Mouse (Mus musculus) neural tube, embryonic 12.5 days (tissue): Measurements from ENCODE around the gene Hist1h2ae. TPM values are rescaled to one million over a fixed set of nuclear protein-coding genes. Genes with fewer than 3 reads are reported as not detected.
A peak's percentile ranks its signal among the peaks of the same experiment; 100 is the strongest.
"Not testable (repeated sequence)": the region's sequence is repeated elsewhere in the genome, so short reads cannot be mapped to it uniquely, and the experiment has no call there.

Experiments
- ATAC-seq: fragments of 200-750 bp; cut with Nextera tagmentation; 2 replicates; pipeline ENCODE4 v1.8.0; 2017; ENCODE audit warnings: low read depth, mild to moderate bottlenecking, moderate TSS enrichment, moderate library complexity; ENCODE audit not compliant: low FRiP score
- H3K27ac ChIP-seq: fragments of 300-500 bp; sonication (generic); 2 replicates; pipeline ENCODE4 v1.5.1; 2016
- H3K27me3 ChIP-seq: fragments of 300-500 bp; sonication (generic); replicated peaks from 2 replicates; pipeline ENCODE4 v1.6.1; 2016; ENCODE audit warnings: mild to moderate bottlenecking
- H3K36me3 ChIP-seq: fragments of 300-500 bp; sonication (generic); 2 replicates; pipeline ENCODE4 v1.6.1; 2016; ENCODE audit warnings: mild to moderate bottlenecking
- H3K4me1 ChIP-seq: fragments of 300-500 bp; sonication (generic); 2 replicates; pipeline ENCODE4 v1.6.1; 2016
- H3K4me2 ChIP-seq: fragments of 300-500 bp; sonication (generic); replicated peaks from 2 replicates; pipeline ENCODE4 v1.6.1; 2016; ENCODE audit warnings: mild to moderate bottlenecking
- H3K4me3 ChIP-seq: fragments of 300-500 bp; sonication (generic); 2 replicates; pipeline ENCODE4 v1.5.1; 2016
- H3K9ac ChIP-seq: fragments of 300-500 bp; sonication (generic); 2 replicates; pipeline ENCODE4 v1.6.1; 2016; ENCODE audit warnings: mild to moderate bottlenecking
- H3K9me3 ChIP-seq: fragments of 300-500 bp; sonication (generic); 2 replicates; pipeline ENCODE4 v1.6.1; 2016; ENCODE audit warnings: mild to moderate bottlenecking
- WGBS: fragments of 180-500 bp; shearing (Covaris S2); methylation state at CpG from one replicate; pipeline ENCODE4 v1.1.7; 2016; 5-methylcytosine and 5-hydroxymethylcytosine counted together
- polyA plus RNA-seq: library from polyadenylated mRNA; unstranded; fragments of >200 nt; fragmentation: Nextera tagmentation; extraction: Ambion mirVana; gene quantifications from 2 replicates; pipeline ENCODE4 v1.2.1, GENCODE M21; 2016

The Hist1h2ae gene
- polyA plus RNA-seq, 1 experiment from 2014 or later = 52.5 TPM

DNA sequence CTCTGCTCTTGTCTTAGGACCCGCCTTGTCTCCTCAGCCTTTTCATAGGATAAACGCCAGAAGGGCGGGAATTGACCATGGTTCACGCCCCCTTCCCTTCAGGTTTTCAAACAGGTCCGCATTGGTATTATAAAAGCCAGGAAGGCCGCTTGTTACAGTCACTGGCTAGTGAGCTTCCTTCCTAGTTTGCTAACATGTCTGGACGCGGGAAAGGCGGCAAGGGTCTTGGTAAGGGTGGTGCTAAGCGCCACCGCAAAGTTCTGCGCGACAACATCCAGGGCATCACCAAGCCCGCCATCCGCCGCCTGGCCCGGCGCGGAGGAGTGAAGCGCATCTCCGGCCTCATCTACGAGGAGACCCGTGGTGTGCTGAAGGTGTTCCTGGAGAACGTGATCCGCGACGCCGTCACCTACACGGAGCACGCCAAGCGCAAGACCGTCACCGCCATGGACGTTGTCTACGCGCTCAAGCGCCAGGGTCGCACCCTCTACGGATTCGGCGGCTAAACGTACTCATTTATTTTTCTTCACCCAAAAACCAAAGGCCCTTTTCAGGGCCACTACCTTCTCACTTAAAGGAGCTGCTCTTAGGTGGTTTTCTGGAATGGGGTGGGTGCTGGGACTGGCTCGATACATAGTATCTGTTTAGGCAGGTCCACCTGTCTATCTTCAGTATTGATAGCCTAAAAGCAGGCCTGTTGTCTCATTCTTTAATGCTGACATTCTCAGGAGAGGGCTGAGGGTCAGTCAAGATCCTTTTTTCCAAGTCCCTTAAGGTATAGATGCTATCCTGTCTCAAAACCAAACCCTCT lies 10.6 kb upstream of the Hist1h2ae start, which contains the start of gene Hist1h4d:
TSS of gene Hist1h4d (plus strand) at position 191 of the 811 bp plus-strand sequence.
- Histone ChIP-seq H3K9me3 (no peaks in the 10 kb centered on the region), H3K27ac (peak within 1 kb of the TSS; percentile 27), H3K9ac (peak within 1 kb of the TSS; percentile 56), H3K36me3 (no peaks in the 10 kb centered on the region), H3K4me3 (peak within 1 kb of the TSS; percentile 34), H3K4me2 (peak within 1 kb of the TSS; percentile 65), H3K4me1 (peaks cover 30% of the 10 kb centered on the region), H3K27me3 (no peaks in the 10 kb centered on the region)
- under 1% methylated on average over 43 of the region's 43 CpGs for WGBS
- peak; percentile 86 for ATAC-seq

DNA sequence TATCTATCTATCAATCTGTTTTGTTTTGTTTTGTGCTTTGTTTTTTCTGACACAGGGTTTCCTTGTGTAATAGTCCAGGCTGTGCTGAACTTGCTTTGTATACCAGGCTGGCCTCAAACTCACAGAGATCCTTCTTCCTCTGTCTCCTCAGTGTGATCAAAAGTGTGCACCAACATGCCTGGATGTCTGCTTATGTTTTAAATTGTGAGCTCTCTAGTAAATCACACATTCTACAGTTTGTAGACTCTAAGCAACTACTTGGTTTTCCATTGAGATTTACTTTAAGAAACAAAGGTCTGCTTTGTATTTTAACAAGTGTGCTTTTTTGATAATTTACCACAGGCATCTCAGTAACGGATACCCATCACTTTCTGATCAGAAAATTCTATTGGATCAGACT lies 6.8 kb upstream of the Hist1h2ae start:
- H3K27me3 ChIP-seq = no peaks in the 10 kb centered on the region
- no peak overlapping the region for H3K9ac ChIP-seq
- no peak overlapping the region for H3K4me3 ChIP-seq
- peaks cover 26% of the 10 kb centered on the region for H3K4me1 ChIP-seq
- ATAC-seq = no peak
- no peaks in the 10 kb centered on the region for H3K36me3 ChIP-seq
- H3K27ac ChIP-seq = no peak overlapping the region
- H3K9me3 ChIP-seq = no peaks in the 10 kb centered on the region
- 88% methylated on average over 1 of the region's 1 CpGs for WGBS
- no peak overlapping the region; the same call in 1 of the 2 replicates for H3K4me2 ChIP-seq

DNA sequence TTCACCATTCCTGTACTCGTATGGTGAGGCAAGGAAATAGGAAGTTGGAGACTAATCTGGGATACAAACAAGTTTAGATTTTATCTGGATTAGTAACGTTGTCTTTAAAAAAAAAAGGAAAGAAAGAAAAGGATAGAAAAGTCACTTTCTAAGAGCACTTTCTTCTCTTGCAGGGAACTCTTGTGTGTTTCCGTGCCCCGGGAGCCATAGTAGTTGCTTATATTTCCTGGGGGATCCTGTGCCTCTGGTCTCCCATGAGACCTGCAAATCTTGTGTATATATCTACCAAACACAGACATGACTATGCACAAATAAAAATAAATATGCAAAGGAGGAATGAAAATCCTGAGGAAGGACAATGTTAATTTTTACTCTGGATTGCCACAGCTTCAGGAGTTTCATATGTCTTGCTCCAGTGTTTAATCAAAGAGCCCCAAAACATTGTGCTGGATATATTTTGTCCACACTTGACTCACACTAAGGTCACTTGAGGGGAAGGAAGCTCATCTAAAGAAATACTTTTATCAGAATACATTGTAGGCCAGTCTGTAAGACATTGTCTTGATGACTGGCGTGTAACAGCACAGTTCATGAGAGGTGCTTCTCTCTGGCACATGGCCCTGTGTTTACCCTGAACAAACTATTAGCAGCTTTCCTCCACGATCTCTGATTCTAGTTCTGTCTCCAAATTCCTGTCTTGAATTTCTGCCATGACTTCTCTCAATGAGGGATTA lies 6.1 kb upstream of the Hist1h2ae start:
- H3K27ac ChIP-seq = no peak overlapping the region
- H3K9ac ChIP-seq = no peak overlapping the region
- WGBS = 57% methylated on average over 6 of the region's 6 CpGs
- H3K4me2 ChIP-seq = peak overlapping the region; percentile 62
- no peaks in the 10 kb centered on the region for H3K27me3 ChIP-seq
- H3K4me1 ChIP-seq = peaks cover 27% of the 10 kb centered on the region
- H3K9me3 ChIP-seq = no peaks in the 10 kb centered on the region
- H3K4me3 ChIP-seq = 0 out of 2 replicates have a peak overlapping the region, but pooled peaks have one; percentile 41
- ATAC-seq = no peak
- H3K36me3 ChIP-seq = no peaks in the 10 kb centered on the region

DNA sequence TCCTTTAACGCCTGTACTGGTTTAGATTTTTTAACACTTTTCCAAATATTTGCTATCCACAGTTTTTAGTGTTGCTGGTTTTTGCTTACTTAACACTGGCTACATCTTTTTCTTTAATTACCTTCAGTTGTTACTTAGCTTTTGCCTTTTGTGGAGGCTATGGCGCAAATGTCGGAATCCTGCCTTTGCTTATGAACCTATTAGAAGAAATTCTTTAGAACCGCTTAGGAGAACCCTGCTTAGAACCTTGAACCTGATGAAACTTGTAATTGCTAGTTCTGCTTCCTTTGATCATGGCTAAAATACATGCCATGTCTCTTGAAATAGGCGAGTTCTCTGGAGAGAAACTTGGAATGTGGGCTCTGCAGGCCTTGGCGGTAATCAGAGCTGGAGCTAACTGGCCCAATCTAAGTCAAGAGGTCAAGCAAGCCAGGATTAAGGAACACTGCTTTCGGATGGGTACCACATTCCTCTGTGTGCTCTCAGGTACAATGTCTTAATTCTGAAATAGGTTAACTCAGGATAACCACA lies 5.4 kb upstream of the Hist1h2ae start:
- Histone ChIP-seq H3K27me3 (no peaks in the 10 kb centered on the region), H3K27ac (peak overlapping the region; percentile 51; the same call in 1 of the 2 replicates), H3K9ac (peak overlapping the region; percentile 65), H3K36me3 (no peaks in the 10 kb centered on the region), H3K4me2 (peak overlapping the region; percentile 62), H3K9me3 (no peaks in the 10 kb centered on the region), H3K4me1 (peaks cover 24% of the 10 kb centered on the region), H3K4me3 (peak overlapping the region; percentile 41)
- WGBS = 7% methylated on average over 7 of the region's 7 CpGs
- ATAC-seq = no peak

- Histone ChIP-seq H3K9ac (peak overlapping the region; percentile 65), H3K4me1 (peaks cover 24% of the 10 kb centered on the region), H3K27ac (peak overlapping the region; percentile 51; the same call in 1 of the 2 replicates), H3K4me2 (peak overlapping the region; percentile 62), H3K4me3 (peak overlapping the region; percentile 41)
- WGBS = 2% methylated on average over 19 of the region's 40 CpGs
- ATAC-seq, H3K27me3 ChIP-seq, H3K36me3 ChIP-seq, H3K9me3 ChIP-seq: not testable (repeated sequence)
Measured at GRCm38 (mm10) chr13:23575864-23576313, 4.9 kb upstream of the Hist1h2ae start.

GRCm38 (mm10) chr13:23575271-23575851 lies 4.3 kb upstream of the Hist1h2ae start, which contains the start of gene Hist1h3d:
Gene Hist1h3d (plus strand): TSS chr13:23575763.
- Histone ChIP-seq H3K27ac (peak within 1 kb of the TSS; percentile 51; the same call in 1 of the 2 replicates), H3K9me3 (no peaks in the 10 kb centered on the region), H3K27me3 (no peaks in the 10 kb centered on the region), H3K36me3 (no peaks in the 10 kb centered on the region), H3K4me2 (peak within 1 kb of the TSS; percentile 62), H3K4me1 (peaks cover 24% of the 10 kb centered on the region), H3K4me3 (peak within 1 kb of the TSS; percentile 41), H3K9ac (peak within 1 kb of the TSS; percentile 65)
- ATAC-seq = peak; percentile 51
- under 1% methylated on average over 18 of the region's 18 CpGs for WGBS

DNA sequence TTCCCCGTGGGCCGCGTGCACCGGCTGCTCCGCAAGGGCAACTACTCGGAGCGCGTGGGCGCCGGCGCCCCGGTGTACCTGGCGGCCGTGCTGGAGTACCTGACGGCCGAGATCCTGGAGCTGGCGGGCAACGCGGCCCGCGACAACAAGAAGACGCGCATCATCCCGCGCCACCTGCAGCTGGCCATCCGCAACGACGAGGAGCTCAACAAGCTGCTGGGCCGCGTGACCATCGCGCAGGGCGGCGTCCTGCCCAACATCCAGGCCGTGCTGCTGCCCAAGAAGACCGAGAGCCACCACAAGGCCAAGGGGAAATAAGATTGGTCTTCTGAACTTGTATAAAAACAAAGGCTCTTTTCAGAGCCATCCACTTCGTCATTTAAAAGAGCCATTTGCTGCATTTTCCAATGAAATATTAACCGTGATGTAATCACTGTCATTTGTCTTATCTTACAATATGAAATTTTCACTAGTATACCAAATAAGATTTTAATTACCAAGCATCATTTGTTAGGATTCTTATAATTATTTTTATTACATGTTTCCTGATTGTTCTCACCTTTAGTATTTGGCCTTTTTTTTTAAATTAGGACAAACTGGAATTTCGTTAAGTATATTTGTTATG lies 3.6 kb upstream of the Hist1h2ae start:
- peak overlapping the region; percentile 45; the same call in 1 of the 2 replicates for H3K9ac ChIP-seq
- not testable (repeated sequence) for H3K27ac ChIP-seq, H3K9me3 ChIP-seq, H3K36me3 ChIP-seq, H3K27me3 ChIP-seq
- ATAC-seq = peak; percentile 5
- 1% methylated on average over 11 of the region's 39 CpGs for WGBS
- peaks cover 28% of the 10 kb centered on the region for H3K4me1 ChIP-seq
- H3K4me2 ChIP-seq = peak overlapping the region; percentile 72
- peak overlapping the region; percentile 25; the same call in 1 of the 2 replicates for H3K4me3 ChIP-seq

DNA sequence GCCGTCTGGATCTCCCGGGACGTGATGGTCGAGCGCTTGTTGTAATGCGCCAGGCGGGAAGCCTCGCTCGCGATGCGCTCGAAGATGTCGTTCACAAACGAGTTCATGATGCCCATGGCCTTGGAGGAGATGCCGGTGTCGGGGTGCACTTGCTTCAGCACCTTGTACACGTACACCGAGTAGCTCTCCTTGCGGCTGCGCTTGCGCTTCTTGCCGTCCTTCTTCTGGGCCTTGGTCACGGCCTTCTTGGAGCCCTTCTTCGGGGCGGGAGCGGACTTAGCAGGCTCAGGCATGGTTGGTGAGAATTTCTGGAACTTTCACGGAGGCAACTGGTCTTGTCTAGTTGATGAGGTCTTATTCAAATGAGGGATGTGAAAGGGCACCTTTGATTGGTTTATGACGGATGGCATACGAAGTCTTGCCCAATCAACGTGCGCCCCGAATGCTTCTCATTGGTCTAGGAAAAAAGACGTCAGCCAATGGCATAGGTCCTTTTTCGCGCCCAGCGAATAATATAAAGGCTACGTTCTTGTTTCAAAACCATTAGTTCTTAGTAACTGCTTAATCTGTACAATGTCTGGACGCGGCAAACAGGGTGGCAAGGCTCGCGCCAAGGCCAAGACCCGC lies 3.0 kb upstream of the Hist1h2ae start, which contains the start of the genes Hist1h2bf and Hist1h2ad:
TSS of gene Hist1h2bf (minus strand) at position 299 of the 627 bp plus-strand sequence.
TSS of gene Hist1h2ad (plus strand) at position 484 of the 627 bp plus-strand sequence.
- Histone ChIP-seq H3K4me3 (peak within 1 kb of the TSS; percentile 25), H3K4me2 (peak within 1 kb of the TSS; percentile 72), H3K9ac (peak within 1 kb of the TSS; percentile 47), H3K4me1 (peaks cover 28% of the 10 kb centered on the region), H3K27ac (peak within 1 kb of the TSS; percentile 62)
- H3K27me3 ChIP-seq, H3K9me3 ChIP-seq, H3K36me3 ChIP-seq: not testable (repeated sequence)
- WGBS = under 1% methylated on average over 42 of the region's 42 CpGs
- peak; percentile 90 for ATAC-seq

DNA sequence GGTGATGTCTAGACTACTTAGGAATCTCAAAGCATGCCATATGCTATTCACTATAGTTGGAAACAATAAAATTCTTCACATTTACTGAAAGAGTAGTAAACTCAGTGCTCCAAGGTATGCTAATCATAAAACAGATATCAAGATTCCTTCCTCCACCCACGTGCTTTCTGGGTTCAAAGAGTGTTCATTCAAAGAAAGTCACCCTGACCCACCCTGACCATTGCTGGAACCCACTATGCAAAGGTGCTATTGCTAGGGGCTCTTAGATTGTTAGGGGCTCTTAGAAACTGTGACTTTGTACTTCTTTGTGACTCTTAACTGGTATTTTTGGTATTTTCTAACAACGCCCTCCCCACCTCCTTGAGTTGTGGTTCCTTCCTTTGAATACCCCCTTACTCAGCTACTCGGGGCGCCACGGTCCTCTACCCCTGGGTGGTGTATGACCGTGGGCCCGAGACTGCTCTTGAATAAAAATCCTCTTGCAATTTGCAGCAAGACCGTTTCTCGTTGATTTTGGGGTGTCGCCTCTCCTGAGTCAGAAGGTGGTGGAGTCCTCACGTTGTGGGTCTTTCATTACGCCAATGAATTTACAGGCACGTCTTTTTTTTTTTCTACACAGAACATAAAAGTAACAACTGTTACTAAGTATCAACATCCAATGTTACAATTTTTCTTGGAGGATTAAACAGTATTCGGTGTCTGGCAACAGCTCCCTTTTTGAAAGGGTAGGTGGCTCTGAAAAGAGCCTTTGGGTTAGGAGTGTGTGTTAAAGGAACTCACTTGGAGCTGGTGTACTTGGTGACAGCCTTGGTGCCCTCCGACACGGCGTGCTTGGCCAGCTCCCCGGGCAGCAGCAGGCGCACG lies 2.2 kb upstream of the Hist1h2ae start:
- WGBS = 13% methylated on average over 20 of the region's 20 CpGs
- not testable (repeated sequence) for H3K27me3 ChIP-seq, ATAC-seq, H3K9me3 ChIP-seq, H3K36me3 ChIP-seq
- H3K4me3 ChIP-seq = peak overlapping the region; percentile 25
- peak overlapping the region; percentile 47 for H3K9ac ChIP-seq
- peak overlapping the region; percentile 62 for H3K27ac ChIP-seq
- H3K4me2 ChIP-seq = peak overlapping the region; percentile 72
- H3K4me1 ChIP-seq = peaks cover 28% of the 10 kb centered on the region

DNA sequence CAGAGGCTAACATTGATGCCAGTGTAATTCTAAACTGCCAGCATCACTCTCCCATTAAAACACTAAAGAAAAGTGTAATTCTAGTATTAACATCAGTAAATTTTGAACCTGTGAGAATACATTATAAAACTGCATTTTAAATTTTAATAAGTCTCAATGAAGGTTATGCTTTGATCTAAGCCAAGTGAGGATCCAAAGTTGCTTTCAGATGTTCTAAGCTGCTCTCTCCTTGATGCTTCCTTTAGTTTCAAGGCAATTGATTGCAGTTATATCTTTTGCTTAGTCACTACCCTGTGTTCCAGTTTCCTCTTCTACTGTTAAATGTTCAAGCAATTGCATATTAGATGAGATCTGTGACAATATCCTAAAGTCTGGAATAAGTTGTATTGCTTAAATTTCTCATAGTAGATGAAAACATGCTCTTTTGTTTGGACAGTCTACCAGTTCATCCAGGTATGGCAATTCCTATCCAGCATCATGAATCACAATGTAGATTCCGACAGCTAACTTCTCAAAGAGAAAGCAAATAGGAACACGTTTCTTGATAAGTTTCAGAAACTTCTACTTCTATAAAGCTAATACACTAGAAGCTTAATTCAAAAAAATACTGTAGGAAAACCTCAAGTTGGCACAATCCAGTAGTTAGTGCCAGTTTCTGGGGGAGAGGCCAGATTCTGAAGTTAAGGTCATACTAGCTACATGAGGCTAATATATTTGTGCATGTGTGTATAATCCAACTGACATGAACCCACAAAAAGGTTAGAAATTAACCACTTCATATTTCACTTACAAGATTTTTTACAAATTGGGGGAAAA lies 1.4 kb upstream of the Hist1h2ae start:
- WGBS = 53% methylated on average over 2 of the region's 2 CpGs
- no peaks in the 10 kb centered on the region for H3K36me3 ChIP-seq
- H3K4me3 ChIP-seq = peak overlapping the region; percentile 43
- ATAC-seq = no peak
- peak overlapping the region; percentile 86; the same call in 1 of the 2 replicates for H3K27ac ChIP-seq
- peak overlapping the region; percentile 72 for H3K4me2 ChIP-seq
- no peaks in the 10 kb centered on the region for H3K9me3 ChIP-seq
- H3K9ac ChIP-seq = peak overlapping the region; percentile 61
- H3K4me1 ChIP-seq = peaks cover 28% of the 10 kb centered on the region
- no peaks in the 10 kb centered on the region for H3K27me3 ChIP-seq
